Mouse (Mus musculus): ENCODE data around the gene Tctex1d2.

Gene Tctex1d2

DNA sequence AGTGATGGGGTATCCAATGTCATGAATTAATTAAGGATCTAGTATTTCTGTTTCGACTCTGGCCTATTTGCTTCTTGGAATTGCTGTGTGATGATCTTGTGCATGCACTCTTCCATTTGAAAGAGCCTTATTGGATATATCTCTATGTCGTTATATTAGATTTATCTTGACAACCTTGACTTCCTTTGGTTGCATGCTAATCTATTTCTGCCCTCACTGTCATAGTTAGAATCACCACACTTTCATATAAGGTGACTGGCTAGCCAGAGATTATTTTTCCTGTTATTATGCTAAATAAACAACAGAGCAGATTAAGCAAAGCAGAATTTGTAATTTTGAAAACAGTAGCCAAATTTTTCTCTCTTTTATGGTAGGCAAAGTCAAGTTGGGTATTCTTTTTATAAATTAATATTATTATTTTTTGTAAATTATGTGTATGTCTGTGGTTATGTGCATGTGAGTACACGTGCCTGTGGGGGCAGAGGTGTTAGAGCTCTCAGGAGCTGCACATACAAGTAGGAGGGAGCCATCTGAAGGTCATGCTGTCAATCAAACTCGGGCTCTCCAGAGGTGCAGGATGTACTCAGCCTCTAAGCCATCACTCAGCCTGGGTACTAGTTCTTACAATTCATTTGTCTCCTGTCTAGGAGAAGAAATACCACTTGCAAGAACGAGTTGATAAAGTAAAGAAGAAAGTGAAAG, 50.1 kb downstream of the Tctex1d2 start:
- no peak for DNase-seq (ENCODE audit: low spot score in 2 of 2)

DNA sequence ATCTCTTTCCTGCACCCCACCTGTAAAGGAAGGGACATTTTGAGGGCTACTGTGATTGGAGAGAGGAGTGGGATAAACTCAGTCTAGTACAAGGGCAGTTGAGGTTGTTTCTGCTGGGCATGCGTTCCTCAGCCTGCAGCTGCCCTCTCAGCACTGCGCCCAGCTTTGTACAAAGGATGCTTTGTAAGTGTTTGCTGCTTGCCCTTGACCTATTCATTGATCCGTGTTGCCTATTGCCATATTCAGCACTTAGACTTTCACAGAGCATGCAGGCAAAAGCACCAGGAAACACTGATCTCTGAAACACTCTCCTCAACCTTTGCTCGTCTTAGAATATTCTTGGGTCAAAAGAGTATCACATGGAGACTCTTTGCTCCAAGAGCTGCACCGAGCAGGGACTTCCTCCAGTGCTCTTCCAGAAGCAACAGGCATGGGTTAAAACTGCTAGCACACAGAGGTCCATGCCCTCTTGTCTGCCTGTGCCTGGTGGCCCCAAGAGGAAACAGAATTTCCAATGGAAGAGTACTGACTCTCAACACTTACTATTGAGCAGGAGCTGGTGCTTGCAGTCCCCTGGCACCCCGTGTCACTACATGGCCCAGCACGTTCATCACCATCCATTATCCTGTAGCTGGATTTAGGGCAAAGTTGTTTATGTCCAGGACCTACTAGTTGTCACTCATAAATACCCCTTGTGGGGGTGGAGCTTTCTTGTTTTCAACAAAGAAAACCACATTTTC, 52.9 kb downstream of the Tctex1d2 start:
- no peak for DNase-seq (ENCODE audit: low spot score in 2 of 2)

DNA sequence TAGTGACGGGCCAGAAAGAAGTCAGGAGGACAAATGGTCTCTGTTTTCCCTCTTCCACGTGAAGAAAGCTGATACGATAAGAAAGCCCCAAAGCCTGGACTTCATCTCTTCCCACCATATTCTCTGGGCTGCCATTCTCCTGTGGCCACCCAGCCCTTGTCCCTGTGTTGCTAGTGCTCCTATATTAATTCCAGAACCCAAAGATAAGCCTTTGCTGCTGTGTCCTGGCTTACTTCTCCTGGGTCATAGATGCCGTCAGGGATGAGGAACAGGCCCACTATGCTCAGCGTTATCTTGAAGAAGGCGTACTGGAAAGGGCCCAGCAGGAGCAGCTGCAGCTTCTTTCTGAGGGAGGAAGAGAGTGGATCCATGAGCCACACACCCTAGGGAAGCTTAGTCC, 57.8 kb downstream of the Tctex1d2 start:
- DNase-seq (ENCODE audit: low spot score in 2 of 2): no peak

Measured in right cerebral cortex, postnatal 36 days (tissue).